Mouse (Mus musculus) midbrain, embryonic 13.5 days (tissue): ENCODE measurements around the gene Zswim3. TPM values are rescaled to one million over a fixed set of nuclear protein-coding genes. Genes with fewer than 3 reads are reported as not detected.

Experiments
- ATAC-seq: fragments of 200-750 bp; cut with Nextera tagmentation; 2 replicates; pipeline ENCODE4 v1.8.0; 2017; ENCODE audit warnings: mild to moderate bottlenecking, moderate TSS enrichment, moderate library complexity
- H3K27ac ChIP-seq: fragments of 300-500 bp; sonication (generic); 2 replicates; pipeline ENCODE4 v1.5.1; 2015; ENCODE audit warnings: inconsistent platforms, mild to moderate bottlenecking, moderate library complexity
- H3K27me3 ChIP-seq: fragments of 300-500 bp; sonication (generic); 2 replicates; pipeline ENCODE4 v1.6.1; 2015; ENCODE audit warnings: mild to moderate bottlenecking, inconsistent platforms
- H3K36me3 ChIP-seq: fragments of 300-500 bp; sonication (generic); 2 replicates; pipeline ENCODE4 v1.6.1; 2015; ENCODE audit warnings: mild to moderate bottlenecking, inconsistent platforms
- H3K4me1 ChIP-seq: fragments of 300-500 bp; sonication (generic); replicated peaks from 2 replicates; pipeline ENCODE4 v1.6.1; 2015; ENCODE audit warnings: inconsistent platforms
- H3K4me2 ChIP-seq: fragments of 300-500 bp; sonication (generic); replicated peaks from 2 replicates; pipeline ENCODE4 v1.6.1; 2015; ENCODE audit warnings: moderate library complexity, mild to moderate bottlenecking, inconsistent platforms
- H3K4me3 ChIP-seq: fragments of 300-500 bp; sonication (generic); replicated peaks from 2 replicates; pipeline ENCODE4 v1.5.1; 2015; ENCODE audit warnings: mild to moderate bottlenecking, inconsistent platforms
- H3K9ac ChIP-seq: fragments of 300-500 bp; sonication (generic); replicated peaks from 2 replicates; pipeline ENCODE4 v1.6.1; 2015; ENCODE audit warnings: mild to moderate bottlenecking, inconsistent platforms
- H3K9me3 ChIP-seq: fragments of 300-500 bp; sonication (generic); 2 replicates; pipeline ENCODE4 v1.6.1; 2016; ENCODE audit warnings: mild to moderate bottlenecking, inconsistent platforms
- WGBS: fragments of 180-500 bp; shearing (Covaris S2); methylation state at CpG from one replicate; pipeline ENCODE4 v1.1.7; 2015; 5-methylcytosine and 5-hydroxymethylcytosine counted together
- polyA plus RNA-seq: library from polyadenylated mRNA; unstranded; fragments of >200 nt; fragmentation: Nextera tagmentation; extraction: Ambion mirVana; gene quantifications from 2 replicates; pipeline ENCODE4 v1.2.1, GENCODE M21; 2015

Zswim3 gene
- polyA plus RNA-seq, 1 experiment from 2014 or later: 15.2 TPM

DNA sequence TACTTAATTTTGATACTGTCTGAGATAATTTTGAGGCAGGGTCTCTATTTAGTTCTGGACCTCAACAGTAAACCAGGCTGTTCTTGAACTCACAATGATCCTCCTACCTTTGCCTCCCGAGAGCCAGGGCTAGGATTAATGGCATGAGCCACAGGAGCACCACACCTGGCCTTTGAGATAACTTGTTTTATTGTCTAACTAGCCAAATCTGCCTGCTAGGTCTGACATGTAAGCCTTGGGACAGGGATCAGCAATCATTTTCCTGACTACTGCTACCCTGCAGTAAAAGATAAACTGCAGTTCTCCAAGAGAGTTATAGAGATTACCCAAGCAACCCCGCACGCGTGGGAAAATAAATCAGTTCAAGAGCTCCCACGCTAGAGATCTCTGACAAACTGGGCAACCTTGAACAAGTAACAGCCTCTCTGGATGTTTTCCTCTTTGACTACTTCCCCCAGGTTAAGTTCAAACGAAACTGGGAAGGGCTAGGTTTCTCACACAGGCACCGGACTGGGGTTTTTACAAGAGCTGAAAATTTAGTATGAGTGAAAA lies 20.0 kb upstream of the Zswim3 start:
- peaks cover 8% of the 10 kb centered on the region for H3K36me3 ChIP-seq
- 21% methylated on average over 7 of the region's 7 CpGs for WGBS
- H3K9me3 ChIP-seq: no peaks in the 10 kb centered on the region
- H3K9ac ChIP-seq: peak overlapping the region; percentile 65
- ATAC-seq: no peak
- H3K4me2 ChIP-seq: peak overlapping the region; percentile 64
- H3K4me1 ChIP-seq: peaks cover 22% of the 10 kb centered on the region
- no peak overlapping the region for H3K27ac ChIP-seq
- peaks cover 12% of the 10 kb centered on the region; the same call in 1 of the 2 replicates for H3K27me3 ChIP-seq
- H3K4me3 ChIP-seq: peak overlapping the region; percentile 59

DNA sequence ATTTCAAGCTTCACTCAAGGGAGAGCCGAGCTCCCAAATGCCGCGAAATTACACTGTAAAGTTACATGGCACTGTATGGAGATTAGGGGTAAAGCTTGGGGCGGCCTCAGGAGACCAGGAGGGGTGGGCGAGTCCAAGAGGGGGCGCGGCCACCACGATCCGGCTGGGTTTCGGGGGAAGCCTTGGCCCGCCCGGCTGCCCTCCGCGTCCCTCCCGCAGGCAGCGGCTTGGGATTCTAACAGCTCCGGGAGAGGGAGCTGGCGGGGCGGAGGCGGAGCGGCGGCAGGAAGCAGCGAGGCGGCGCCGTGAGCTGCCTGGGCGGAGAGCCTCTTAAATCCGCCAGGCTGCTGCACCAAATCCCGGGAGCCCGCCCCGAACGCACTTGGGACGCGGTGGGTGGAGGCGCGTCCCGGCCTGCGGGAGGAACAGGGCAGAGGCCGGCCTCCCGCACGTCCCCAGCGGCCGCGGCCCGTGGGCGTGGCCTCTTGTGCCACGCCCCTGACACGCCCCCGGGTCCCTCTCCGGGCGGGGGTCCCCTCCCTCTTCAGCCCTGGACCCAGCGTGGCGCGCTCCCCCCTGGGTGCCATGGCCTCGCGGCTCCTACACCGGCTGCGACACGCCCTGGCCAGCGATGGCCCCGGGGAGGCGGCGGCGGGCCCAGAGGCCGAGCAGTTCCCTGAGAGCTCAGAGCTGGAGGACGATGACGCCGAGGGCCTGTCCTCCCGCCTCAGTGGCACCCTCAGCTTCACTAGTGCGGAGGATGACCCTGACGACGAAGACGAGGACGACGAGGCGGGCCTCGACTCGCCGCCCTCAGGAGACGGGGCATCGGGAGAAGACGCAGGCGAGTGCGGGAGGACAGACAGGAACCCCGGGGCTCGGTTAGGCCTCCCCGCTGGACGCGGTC lies 19.2 kb upstream of the Zswim3 start, which contains the start of gene Snx21:
Gene Snx21, plus strand, starts transcription at position 343 of the 907 bp plus-strand sequence.
- Histone ChIP-seq H3K4me3 (peak within 1 kb of the TSS; percentile 59), H3K36me3 (peaks cover 15% of the 10 kb centered on the region), H3K9me3 (no peaks in the 10 kb centered on the region), H3K4me2 (peak within 1 kb of the TSS; percentile 64), H3K27ac (peak within 1 kb of the TSS; percentile 35; the same call in 1 of the 2 replicates), H3K27me3 (peaks cover 12% of the 10 kb centered on the region; the same call in 1 of the 2 replicates), H3K4me1 (peaks cover 22% of the 10 kb centered on the region), H3K9ac (peak within 1 kb of the TSS; percentile 65)
- peak; percentile 87 for ATAC-seq
- WGBS: under 1% methylated on average over 82 of the region's 89 CpGs

GRCm38 (mm10) chr2:164786388-164786885 lies 18.5 kb upstream of the Zswim3 start:
- peak overlapping the region; percentile 65 for H3K9ac ChIP-seq
- H3K27me3 ChIP-seq: peaks cover 12% of the 10 kb centered on the region; the same call in 1 of the 2 replicates
- H3K36me3 ChIP-seq: peaks cover 22% of the 10 kb centered on the region
- no peak overlapping the region for H3K27ac ChIP-seq
- peaks cover 22% of the 10 kb centered on the region for H3K4me1 ChIP-seq
- peak; percentile 28; the same call in 1 of the 2 replicates for ATAC-seq
- peak overlapping the region; percentile 59 for H3K4me3 ChIP-seq
- WGBS: 14% methylated on average over 15 of the region's 15 CpGs
- H3K9me3 ChIP-seq: no peaks in the 10 kb centered on the region
- H3K4me2 ChIP-seq: peak overlapping the region; percentile 64

DNA sequence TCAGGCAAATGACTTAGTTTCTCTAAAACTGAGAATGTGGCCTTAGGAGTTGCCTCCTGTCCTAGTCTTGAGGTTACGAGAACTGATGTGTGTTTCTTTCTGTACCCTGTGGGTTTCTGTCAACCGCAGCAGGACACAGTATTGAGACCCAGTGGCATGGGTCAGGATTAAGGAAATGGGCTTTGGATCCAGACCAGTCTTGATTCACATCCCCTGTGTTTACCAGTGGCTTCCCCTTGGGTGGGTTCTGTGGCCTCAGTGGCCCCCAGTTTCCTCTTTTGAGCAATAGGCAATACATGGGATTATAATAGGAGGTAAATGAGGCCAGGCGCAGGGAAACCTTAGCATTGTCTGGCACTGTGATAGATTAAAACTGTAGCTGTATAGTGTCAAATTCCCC lies 17.9 kb upstream of the Zswim3 start:
- H3K9me3 ChIP-seq: no peaks in the 10 kb centered on the region
- no peak for ATAC-seq
- H3K4me3 ChIP-seq: no peak overlapping the region
- peaks cover 28% of the 10 kb centered on the region for H3K36me3 ChIP-seq
- H3K9ac ChIP-seq: no peak overlapping the region
- H3K4me1 ChIP-seq: peaks cover 22% of the 10 kb centered on the region
- H3K27me3 ChIP-seq: peaks cover 12% of the 10 kb centered on the region; the same call in 1 of the 2 replicates
- H3K4me2 ChIP-seq: peak overlapping the region; percentile 64
- 88% methylated on average over 3 of the region's 3 CpGs for WGBS
- H3K27ac ChIP-seq: no peak overlapping the region

GRCm38 (mm10) chr2:164787779-164788178 lies 17.1 kb upstream of the Zswim3 start:
- H3K27me3 ChIP-seq: peaks cover 9% of the 10 kb centered on the region; the same call in 1 of the 2 replicates
- H3K36me3 ChIP-seq: peaks cover 35% of the 10 kb centered on the region
- H3K4me1 ChIP-seq: peaks cover 22% of the 10 kb centered on the region
- H3K4me2 ChIP-seq: no peak overlapping the region
- H3K9ac ChIP-seq: no peak overlapping the region
- H3K9me3 ChIP-seq: no peaks in the 10 kb centered on the region
- no peak overlapping the region for H3K27ac ChIP-seq
- WGBS: 85% methylated on average over 10 of the region's 10 CpGs
- no peak for ATAC-seq
- no peak overlapping the region for H3K4me3 ChIP-seq

GRCm38 (mm10) chr2:164788411-164788810 lies 16.5 kb upstream of the Zswim3 start:
- Histone ChIP-seq H3K4me2 (no peak overlapping the region), H3K9ac (no peak overlapping the region), H3K4me3 (no peak overlapping the region), H3K27ac (no peak overlapping the region), H3K27me3 (peaks cover 6% of the 10 kb centered on the region; the same call in 1 of the 2 replicates), H3K4me1 (peaks cover 22% of the 10 kb centered on the region), H3K36me3 (peaks cover 41% of the 10 kb centered on the region), H3K9me3 (no peaks in the 10 kb centered on the region)
- no peak for ATAC-seq
- 82% methylated on average over 4 of the region's 4 CpGs for WGBS

DNA sequence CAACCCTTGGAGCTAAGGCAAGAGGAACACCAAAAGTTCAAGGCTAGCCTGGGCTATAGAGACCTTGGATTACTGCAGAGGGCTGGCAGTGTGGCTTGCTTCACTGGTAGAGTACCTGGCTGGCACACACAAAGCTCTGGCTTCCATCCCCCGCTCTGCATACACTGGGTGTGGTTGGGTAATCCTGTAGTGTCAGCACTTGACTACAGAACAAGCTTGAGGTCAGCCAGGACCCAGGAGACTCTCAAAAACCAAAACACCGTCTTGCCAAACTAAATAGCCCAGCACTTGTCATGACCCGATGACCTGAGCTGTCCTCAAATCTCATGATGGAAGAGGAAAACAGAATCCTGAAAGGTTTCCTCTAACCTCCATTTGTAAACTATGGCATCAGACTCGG lies 14.4 kb upstream of the Zswim3 start:
- 91% methylated on average over 4 of the region's 4 CpGs for WGBS
- H3K27me3 ChIP-seq: no peaks in the 10 kb centered on the region
- H3K36me3 ChIP-seq: peaks cover 54% of the 10 kb centered on the region

GRCm38 (mm10) chr2:164791841-164792261 lies 13.0 kb upstream of the Zswim3 start:
- Histone ChIP-seq H3K4me1 (peaks cover 4% of the 10 kb centered on the region), H3K4me2 (no peak overlapping the region), H3K4me3 (no peak overlapping the region), H3K27ac (no peak overlapping the region), H3K36me3 (peaks cover 67% of the 10 kb centered on the region), H3K9me3 (no peaks in the 10 kb centered on the region), H3K9ac (no peak overlapping the region), H3K27me3 (no peaks in the 10 kb centered on the region)
- no peak for ATAC-seq
- 94% methylated on average over 18 of the region's 18 CpGs for WGBS

More for the DNA sequence above, 14.4 kb upstream of the Zswim3 start:
- no peak overlapping the region for H3K4me2 ChIP-seq
- H3K4me3 ChIP-seq: no peak overlapping the region
- H3K27ac ChIP-seq: no peak overlapping the region
- no peak overlapping the region for H3K9ac ChIP-seq
- no peaks in the 10 kb centered on the region for H3K9me3 ChIP-seq
- peaks cover 14% of the 10 kb centered on the region for H3K4me1 ChIP-seq
- no peak for ATAC-seq

- peaks cover 73% of the 10 kb centered on the region for H3K36me3 ChIP-seq
- ATAC-seq: no peak
- H3K27me3 ChIP-seq: no peaks in the 10 kb centered on the region
- no peak overlapping the region for H3K4me2 ChIP-seq
- WGBS: 95% methylated on average over 12 of the region's 12 CpGs
- no peak overlapping the region for H3K27ac ChIP-seq
- no peaks in the 10 kb centered on the region for H3K9me3 ChIP-seq
- H3K4me1 ChIP-seq: no peaks in the 10 kb centered on the region
- no peak overlapping the region for H3K4me3 ChIP-seq
- H3K9ac ChIP-seq: no peak overlapping the region
Observed at GRCm38 (mm10) chr2:164792400-164793190, 12.3 kb upstream of the Zswim3 start.

GRCm38 (mm10) chr2:164793236-164793635 lies 11.7 kb upstream of the Zswim3 start:
- H3K9ac ChIP-seq: no peak overlapping the region
- H3K4me2 ChIP-seq: no peak overlapping the region
- 0 out of 2 replicates have a peak overlapping the region, but pooled peaks have one; percentile 35 for H3K27ac ChIP-seq
- no peak overlapping the region for H3K4me3 ChIP-seq
- no peak for ATAC-seq
- H3K9me3 ChIP-seq: no peaks in the 10 kb centered on the region
- no peaks in the 10 kb centered on the region for H3K27me3 ChIP-seq
- peaks cover 78% of the 10 kb centered on the region for H3K36me3 ChIP-seq
- H3K4me1 ChIP-seq: no peaks in the 10 kb centered on the region
- 85% methylated on average over 3 of the region's 3 CpGs for WGBS

DNA sequence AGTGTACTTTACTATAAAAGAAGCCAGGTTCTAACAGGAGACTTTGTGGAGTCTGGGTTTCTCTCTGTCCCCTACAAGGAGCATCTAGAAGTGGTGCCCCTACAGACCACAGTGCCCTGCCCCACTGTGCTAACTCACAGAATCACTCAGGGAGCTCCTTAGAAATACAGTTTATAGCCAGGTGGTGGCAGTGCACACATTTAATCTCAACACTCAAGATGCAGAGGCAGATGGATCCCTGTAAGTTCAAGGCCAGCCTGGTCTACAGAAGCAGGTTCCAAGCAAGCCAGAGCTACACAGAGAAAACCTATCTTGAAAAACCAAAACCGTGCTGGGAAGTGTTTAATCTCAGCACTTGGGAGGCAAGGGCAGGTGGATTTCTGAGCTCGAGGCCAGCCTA lies 11.1 kb upstream of the Zswim3 start:
- Histone ChIP-seq H3K4me2 (no peak overlapping the region), H3K9me3 (no peaks in the 10 kb centered on the region), H3K9ac (no peak overlapping the region), H3K27me3 (no peaks in the 10 kb centered on the region), H3K4me1 (no peaks in the 10 kb centered on the region), H3K4me3 (no peak overlapping the region), H3K27ac (peak overlapping the region; percentile 35; the same call in 1 of the 2 replicates), H3K36me3 (peaks cover 80% of the 10 kb centered on the region)
- no peak for ATAC-seq
- WGBS: 89% methylated on average over 2 of the region's 2 CpGs
